Mouse (Mus musculus) hindbrain, embryonic 13.5 days (tissue): ENCODE results near the gene Hopx. TPM values are rescaled to one million over a fixed set of nuclear protein-coding genes. Genes with fewer than 3 reads are reported as not detected.

Source experiments
- ATAC-seq: fragments of 200-750 bp; cut with Nextera tagmentation; 2 replicates; pipeline ENCODE4 v1.8.0; 2017; ENCODE audit warnings: moderate TSS enrichment; ENCODE audit not compliant: low FRiP score
- H3K27ac ChIP-seq: fragments of 300-500 bp; sonication (generic); 2 replicates; pipeline ENCODE4 v1.5.1; 2015; ENCODE audit warnings: inconsistent platforms, mild to moderate bottlenecking, moderate library complexity
- H3K27me3 ChIP-seq: fragments of 300-500 bp; sonication (generic); 2 replicates; pipeline ENCODE4 v1.6.1; 2015; ENCODE audit warnings: mild to moderate bottlenecking, inconsistent platforms
- H3K36me3 ChIP-seq: fragments of 300-500 bp; sonication (generic); 2 replicates; pipeline ENCODE4 v1.6.1; 2015; ENCODE audit warnings: mild to moderate bottlenecking, inconsistent platforms
- H3K4me1 ChIP-seq: fragments of 300-500 bp; sonication (generic); replicated peaks from 2 replicates; pipeline ENCODE4 v1.6.1; 2015; ENCODE audit warnings: inconsistent platforms
- H3K4me2 ChIP-seq: fragments of 300-500 bp; sonication (generic); 2 replicates; pipeline ENCODE4 v1.6.1; 2015; ENCODE audit warnings: inconsistent platforms, mild to moderate bottlenecking, moderate library complexity
- H3K4me3 ChIP-seq: fragments of 300-500 bp; sonication (generic); 2 replicates; pipeline ENCODE4 v1.5.1; 2015; ENCODE audit warnings: mild to moderate bottlenecking, inconsistent platforms
- H3K9ac ChIP-seq: fragments of 300-500 bp; sonication (generic); 2 replicates; pipeline ENCODE4 v1.6.1; 2015; ENCODE audit warnings: mild to moderate bottlenecking, inconsistent platforms
- H3K9me3 ChIP-seq: fragments of 300-500 bp; sonication (generic); 2 replicates; pipeline ENCODE4 v1.6.1; 2016; ENCODE audit warnings: inconsistent platforms
- WGBS: fragments of 180-500 bp; shearing (Covaris S2); methylation state at CpG from one replicate; pipeline ENCODE4 v1.1.7; 2015; 5-methylcytosine and 5-hydroxymethylcytosine counted together
- polyA plus RNA-seq: library from polyadenylated mRNA; unstranded; fragments of >200 nt; fragmentation: Nextera tagmentation; extraction: Ambion mirVana; gene quantifications from 2 replicates; pipeline ENCODE4 v1.2.1, GENCODE M21; 2015

Hopx gene
- polyA plus RNA-seq, 1 experiment from 2014 or later, result 6.4 TPM

GRCm38 (mm10) chr5:77129907-77130306 lies 15.0 kb upstream of the Hopx start:
- Histone ChIP-seq H3K9me3 (0 out of 2 replicates have a peak, but pooled peaks cover 3% of the 10 kb centered on the region), H3K9ac (no peak overlapping the region), H3K4me3 (no peak overlapping the region), H3K27me3 (no peaks in the 10 kb centered on the region), H3K4me2 (no peak overlapping the region), H3K27ac (no peak overlapping the region), H3K36me3 (no peaks in the 10 kb centered on the region), H3K4me1 (no peaks in the 10 kb centered on the region)
- no peak for ATAC-seq
- 85% methylated on average over 2 of the region's 2 CpGs for WGBS

- Histone ChIP-seq H3K9ac (no peak overlapping the region), H3K36me3 (no peaks in the 10 kb centered on the region), H3K9me3 (0 out of 2 replicates have a peak, but pooled peaks cover 3% of the 10 kb centered on the region), H3K27me3 (no peaks in the 10 kb centered on the region), H3K4me3 (no peak overlapping the region), H3K4me2 (no peak overlapping the region), H3K27ac (no peak overlapping the region), H3K4me1 (peaks cover 3% of the 10 kb centered on the region; the same call in 1 of the 2 replicates)
- ATAC-seq, result no peak
- 90% methylated on average over 4 of the region's 4 CpGs for WGBS
These were observed 13.9 kb upstream of the Hopx start for GRCm38 (mm10) chr5:77128854-77129253.

- 0 out of 2 replicates have a peak, but pooled peaks cover 2% of the 10 kb centered on the region for H3K27me3 ChIP-seq
- H3K36me3 ChIP-seq, result no peaks in the 10 kb centered on the region
- 92% methylated on average over 3 of the region's 3 CpGs for WGBS
- ATAC-seq, result no peak
- no peak overlapping the region for H3K9ac ChIP-seq
- H3K27ac ChIP-seq, result no peak overlapping the region
- no peak overlapping the region for H3K4me2 ChIP-seq
- peaks cover 23% of the 10 kb centered on the region for H3K4me1 ChIP-seq
- 0 out of 2 replicates have a peak, but pooled peaks cover 3% of the 10 kb centered on the region for H3K9me3 ChIP-seq
- no peak overlapping the region for H3K4me3 ChIP-seq
These were observed 11.6 kb upstream of the Hopx start for GRCm38 (mm10) chr5:77126415-77126968.

GRCm38 (mm10) chr5:77124817-77125283 lies 9.9 kb upstream of the Hopx start:
- H3K27ac ChIP-seq, result peak overlapping the region; percentile 62; the same call in 1 of the 2 replicates
- ATAC-seq, result no peak
- 0 out of 2 replicates have a peak, but pooled peaks cover 4% of the 10 kb centered on the region for H3K27me3 ChIP-seq
- 67% methylated on average over 4 of the region's 4 CpGs for WGBS
- H3K4me2 ChIP-seq, result no peak overlapping the region
- no peaks in the 10 kb centered on the region for H3K36me3 ChIP-seq
- no peak overlapping the region for H3K9ac ChIP-seq
- 0 out of 2 replicates have a peak, but pooled peaks cover 3% of the 10 kb centered on the region for H3K9me3 ChIP-seq
- no peak overlapping the region for H3K4me3 ChIP-seq
- H3K4me1 ChIP-seq, result peaks cover 23% of the 10 kb centered on the region

GRCm38 (mm10) chr5:77124165-77124564 lies 9.2 kb upstream of the Hopx start:
- WGBS, result 81% methylated on average over 4 of the region's 4 CpGs
- H3K9me3 ChIP-seq, result 0 out of 2 replicates have a peak, but pooled peaks cover 3% of the 10 kb centered on the region
- H3K27ac ChIP-seq, result peak overlapping the region; percentile 62; the same call in 1 of the 2 replicates
- H3K4me2 ChIP-seq, result no peak overlapping the region
- peaks cover 23% of the 10 kb centered on the region for H3K4me1 ChIP-seq
- no peak overlapping the region for H3K4me3 ChIP-seq
- ATAC-seq, result no peak
- H3K36me3 ChIP-seq, result no peaks in the 10 kb centered on the region
- 0 out of 2 replicates have a peak, but pooled peaks cover 4% of the 10 kb centered on the region for H3K27me3 ChIP-seq
- no peak overlapping the region for H3K9ac ChIP-seq

GRCm38 (mm10) chr5:77123597-77123996 lies 8.7 kb upstream of the Hopx start:
- H3K4me2 ChIP-seq, result no peak overlapping the region
- 69% methylated on average over 9 of the region's 9 CpGs for WGBS
- 0 out of 2 replicates have a peak, but pooled peaks cover 3% of the 10 kb centered on the region for H3K9me3 ChIP-seq
- H3K9ac ChIP-seq, result no peak overlapping the region
- H3K27me3 ChIP-seq, result 0 out of 2 replicates have a peak, but pooled peaks cover 4% of the 10 kb centered on the region
- peak overlapping the region; percentile 67 for H3K27ac ChIP-seq
- H3K4me1 ChIP-seq, result peaks cover 23% of the 10 kb centered on the region
- no peaks in the 10 kb centered on the region for H3K36me3 ChIP-seq
- no peak overlapping the region for H3K4me3 ChIP-seq
- ATAC-seq, result 0 out of 2 replicates have a peak, but pooled peaks have one; percentile 1

GRCm38 (mm10) chr5:77122254-77123192 lies 7.6 kb upstream of the Hopx start:
- peak; percentile 89 for ATAC-seq
- H3K4me2 ChIP-seq, result peak overlapping the region; percentile 16

GRCm38 (mm10) chr5:77120701-77121100 lies 5.8 kb upstream of the Hopx start:
- H3K9ac ChIP-seq, result no peak overlapping the region
- H3K9me3 ChIP-seq, result no peaks in the 10 kb centered on the region
- peaks cover 26% of the 10 kb centered on the region for H3K4me1 ChIP-seq
- H3K4me2 ChIP-seq, result no peak overlapping the region
- 0 out of 2 replicates have a peak, but pooled peaks cover 7% of the 10 kb centered on the region for H3K27me3 ChIP-seq
- H3K27ac ChIP-seq, result peak overlapping the region; percentile 25; the same call in 1 of the 2 replicates
- 92% methylated on average over 7 of the region's 7 CpGs for WGBS
- no peak for ATAC-seq
- H3K4me3 ChIP-seq, result no peak overlapping the region
- H3K36me3 ChIP-seq, result no peaks in the 10 kb centered on the region

More at GRCm38 (mm10) chr5:77122254-77123192, 7.6 kb upstream of the Hopx start:
- H3K27ac ChIP-seq, result peak overlapping the region; percentile 25; the same call in 1 of the 2 replicates
- H3K9me3 ChIP-seq, result no peaks in the 10 kb centered on the region
- no peak overlapping the region for H3K9ac ChIP-seq
- H3K27me3 ChIP-seq, result 0 out of 2 replicates have a peak, but pooled peaks cover 4% of the 10 kb centered on the region
- no peaks in the 10 kb centered on the region for H3K36me3 ChIP-seq
- WGBS, result 4% methylated on average over 20 of the region's 20 CpGs
- no peak overlapping the region for H3K4me3 ChIP-seq
- peaks cover 23% of the 10 kb centered on the region for H3K4me1 ChIP-seq

- Histone ChIP-seq H3K9ac (no peak overlapping the region), H3K9me3 (no peaks in the 10 kb centered on the region), H3K4me1 (peaks cover 36% of the 10 kb centered on the region), H3K36me3 (no peaks in the 10 kb centered on the region), H3K4me3 (no peak overlapping the region), H3K27me3 (0 out of 2 replicates have a peak, but pooled peaks cover 7% of the 10 kb centered on the region), H3K4me2 (no peak overlapping the region), H3K27ac (no peak overlapping the region; the same call in 1 of the 2 replicates)
- no peak for ATAC-seq
- 79% methylated on average over 19 of the region's 19 CpGs for WGBS
These were observed 4.8 kb upstream of the Hopx start for GRCm38 (mm10) chr5:77119475-77120422.

- ATAC-seq, result 0 out of 2 replicates have a peak, but pooled peaks have one; percentile 16
- Histone ChIP-seq H3K9ac (no peak overlapping the region), H3K4me1 (peaks cover 24% of the 10 kb centered on the region), H3K27me3 (0 out of 2 replicates have a peak, but pooled peaks cover 3% of the 10 kb centered on the region), H3K4me3 (no peak overlapping the region), H3K9me3 (no peaks in the 10 kb centered on the region), H3K36me3 (no peaks in the 10 kb centered on the region), H3K4me2 (no peak overlapping the region), H3K27ac (0 out of 2 replicates have a peak overlapping the region, but pooled peaks have one; percentile 71)
- 83% methylated on average over 9 of the region's 9 CpGs for WGBS
These were observed 811 bp upstream of the Hopx start for GRCm38 (mm10) chr5:77115732-77116131.

- peaks cover 24% of the 10 kb centered on the region for H3K4me1 ChIP-seq
- H3K27ac ChIP-seq, result no peak overlapping the region
- H3K9ac ChIP-seq, result no peak overlapping the region
- no peaks in the 10 kb centered on the region for H3K9me3 ChIP-seq
- ATAC-seq, result no peak
- H3K4me3 ChIP-seq, result no peak overlapping the region
- no peaks in the 10 kb centered on the region for H3K36me3 ChIP-seq
- H3K4me2 ChIP-seq, result no peak overlapping the region
- 87% methylated on average over 3 of the region's 3 CpGs for WGBS
- H3K27me3 ChIP-seq, result 0 out of 2 replicates have a peak, but pooled peaks cover 3% of the 10 kb centered on the region
These were observed 1.1 kb downstream of the Hopx start for GRCm38 (mm10) chr5:77113773-77114172.
